Mouse (Mus musculus): ENCODE measurements around the gene Tmem33. TPM values are rescaled to one million over a fixed set of nuclear protein-coding genes. Genes with fewer than 3 reads are reported as not detected.

Gene Tmem33
- total RNA-seq, 2 experiments from 2014 or later = 94.7 to 97.3 TPM

- no peak for DNase-seq (ENCODE audit: low spot score in 2 of 2)
Observed at GRCm38 (mm10) chr5:67312522-67312851, 52.1 kb downstream of the Tmem33 start.

GRCm38 (mm10) chr5:67321656-67322268, 61.4 kb downstream of the Tmem33 start:
- DNase-seq (ENCODE audit: low spot score in 2 of 2) = no peak

- no peak for DNase-seq (ENCODE audit: low spot score in 2 of 2)
Observed at GRCm38 (mm10) chr5:67324032-67324431, 63.7 kb downstream of the Tmem33 start.

- DNase-seq (ENCODE audit: low spot score in 2 of 2) = no peak
Observed at GRCm38 (mm10) chr5:67340811-67341210, 80.4 kb downstream of the Tmem33 start.

Other genes with a start within 250 kb of the Tmem33 start
- not detected for gene Phox2b, start 161.3 kb upstream of the Tmem33 start, total RNA-seq (2021)
- gene Slc30a9, start 46.4 kb downstream of the Tmem33 start, total RNA-seq (2021) = 100 to 1,000 TPM; 189 to 191 TPM
- gene Bend4, start 167.7 kb downstream of the Tmem33 start, total RNA-seq (2021) = 1 to 10 TPM; 8.9 to 9.1 TPM